Mouse (Mus musculus): ENCODE results near the gene Inava.
A peak's percentile ranks its signal among the peaks of the same experiment; 100 is the strongest.

Inava gene

GRCm38 (mm10) chr1:136230201-136230600 lies 3.9 kb downstream of the Inava start:
- no peak for DNase-seq (ENCODE audit: low spot score)

GRCm38 (mm10) chr1:136229040-136229373 lies 5.1 kb downstream of the Inava start:
- no peak for DNase-seq (ENCODE audit: low spot score)

GRCm38 (mm10) chr1:136228328-136229039 lies 5.6 kb downstream of the Inava start:
- DNase-seq (ENCODE audit: low spot score): no peak

- DNase-seq (ENCODE audit: low spot score): no peak
These were observed 6.2 kb downstream of the Inava start for GRCm38 (mm10) chr1:136227870-136228269.

- no peak for DNase-seq (ENCODE audit: low spot score)
These were observed 7.4 kb downstream of the Inava start for GRCm38 (mm10) chr1:136226626-136227025.

GRCm38 (mm10) chr1:136225846-136226245 lies 8.2 kb downstream of the Inava start:
- no peak for DNase-seq (ENCODE audit: low spot score)

GRCm38 (mm10) chr1:136223758-136224342 lies 10.2 kb downstream of the Inava start:
- no peak for DNase-seq (ENCODE audit: low spot score)

- no peak for DNase-seq (ENCODE audit: low spot score)
These were observed 11.7 kb downstream of the Inava start for GRCm38 (mm10) chr1:136222386-136222785.

GRCm38 (mm10) chr1:136220037-136220871 lies 13.8 kb downstream of the Inava start:
- DNase-seq (ENCODE audit: low spot score): no peak

- no peak for DNase-seq (ENCODE audit: low spot score)
These were observed 19.8 kb downstream of the Inava start for GRCm38 (mm10) chr1:136214304-136214703.

GRCm38 (mm10) chr1:136212803-136213202 lies 21.3 kb downstream of the Inava start, which contains the start of gene Mroh3:
Mroh3 (minus strand) TSS chr1:136212828.
- no peak for DNase-seq (ENCODE audit: low spot score)

- DNase-seq (ENCODE audit: low spot score): no peak
These were observed 44.0 kb downstream of the Inava start for GRCm38 (mm10) chr1:136190033-136190432.

GRCm38 (mm10) chr1:136179511-136180001 lies 54.5 kb downstream of the Inava start:
- no peak for DNase-seq (ENCODE audit: low spot score)

GRCm38 (mm10) chr1:136178741-136179140 lies 55.3 kb downstream of the Inava start:
- DNase-seq (ENCODE audit: low spot score): no peak

GRCm38 (mm10) chr1:136177085-136177484 lies 57.0 kb downstream of the Inava start:
- no peak for DNase-seq (ENCODE audit: low spot score)

GRCm38 (mm10) chr1:136175183-136175582 lies 58.9 kb downstream of the Inava start:
- peak; percentile 70 for DNase-seq (ENCODE audit: low spot score)

GRCm38 (mm10) chr1:136174101-136174606 lies 59.9 kb downstream of the Inava start:
- no peak for DNase-seq (ENCODE audit: low spot score)

GRCm38 (mm10) chr1:136172696-136173095 lies 61.4 kb downstream of the Inava start:
- DNase-seq (ENCODE audit: low spot score): no peak

GRCm38 (mm10) chr1:136170109-136170508 lies 64.0 kb downstream of the Inava start:
- peak; percentile 83 for DNase-seq (ENCODE audit: low spot score)

GRCm38 (mm10) chr1:136167657-136168056 lies 66.4 kb downstream of the Inava start:
- peak; percentile 56 for DNase-seq (ENCODE audit: low spot score)

GRCm38 (mm10) chr1:136165436-136165835 lies 68.6 kb downstream of the Inava start:
- DNase-seq (ENCODE audit: low spot score): no peak

All from layer of hippocampus, adult 11-12 months (tissue).